Mouse (Mus musculus) lung, embryonic 16.5 days (tissue): ENCODE data around the gene Bfsp2. TPM values are rescaled to one million over a fixed set of nuclear protein-coding genes. Genes with fewer than 3 reads are reported as not detected.

Experiments
- polyA plus RNA-seq: library from polyadenylated mRNA; unstranded; fragments of >200 nt; fragmentation: Nextera tagmentation; extraction: Ambion mirVana; gene quantifications from 2 replicates; pipeline ENCODE4 v1.2.1, GENCODE M21; 2015

Bfsp2 gene
- polyA plus RNA-seq, 1 experiment from 2014 or later, result 0.62 TPM

Other genes with a start within 250 kb of the Bfsp2 start
- gene Trf, start 250.0 kb downstream of the Bfsp2 start, polyA plus RNA-seq, result 161 and 437 TPM in 2 replicates
- gene 1300017J02Rik, start 175.3 kb downstream of the Bfsp2 start, polyA plus RNA-seq, result 2.3 and 4.0 TPM in 2 replicates
- gene Topbp1, start 175.2 kb downstream of the Bfsp2 start, polyA plus RNA-seq, result 57.7 and 64.0 TPM in 2 replicates
- gene Cdv3, start 114.6 kb downstream of the Bfsp2 start, polyA plus RNA-seq, result 88.8 and 92.7 TPM in 2 replicates